Mouse (Mus musculus): ENCODE data around the gene Dysf. TPM values are rescaled to one million over a fixed set of nuclear protein-coding genes. Genes with fewer than 3 reads are reported as not detected.

Dysf gene
- polyA plus RNA-seq, 1 experiment from 2014 or later: 9.4 TPM

GRCm38 (mm10) chr6:84119731-84120530 lies 111.5 kb downstream of the Dysf start:
- Histone ChIP-seq H3K4me3 (ENCODE audit: low read length) (no peak overlapping the region), H3K9me3 (ENCODE audit: control insufficient read depth, low read length) (no peaks in the 10 kb centered on the region), H3K4me1 (replicated peaks; ENCODE audit: control insufficient read depth, insufficient read depth, low read length) (no peaks in the 10 kb centered on the region), H3K4me2 (ENCODE audit: low read depth, low read length) (no peak overlapping the region), H3K36me3 (ENCODE audit: control insufficient read depth, insufficient read depth, low read length) (no peaks in the 10 kb centered on the region), H3K27ac (ENCODE audit: low read length) (no peak overlapping the region), H3K27me3 (ENCODE audit: control insufficient read depth, insufficient read depth, low read depth, low read length) (no peaks in the 10 kb centered on the region), H3K9ac (ENCODE audit: low read length) (no peak overlapping the region)
- no peak for ATAC-seq (ENCODE audit: low read depth)
- WGBS: 50% methylated on average over 24 of the region's 24 CpGs

GRCm38 (mm10) chr6:84124609-84125008 lies 116.2 kb downstream of the Dysf start:
- H3K27me3 ChIP-seq (ENCODE audit: control insufficient read depth, insufficient read depth, low read depth, low read length): no peaks in the 10 kb centered on the region
- no peak overlapping the region for H3K9ac ChIP-seq (ENCODE audit: low read length)
- H3K4me3 ChIP-seq (ENCODE audit: low read length): no peak overlapping the region
- no peaks in the 10 kb centered on the region for H3K36me3 ChIP-seq (ENCODE audit: control insufficient read depth, insufficient read depth, low read length)
- H3K4me1 ChIP-seq (replicated peaks; ENCODE audit: control insufficient read depth, insufficient read depth, low read length): no peaks in the 10 kb centered on the region
- no peak overlapping the region for H3K27ac ChIP-seq (ENCODE audit: low read length)
- H3K4me2 ChIP-seq (ENCODE audit: low read depth, low read length): no peak overlapping the region
- ATAC-seq (ENCODE audit: low read depth): no peak
- WGBS: 82% methylated on average over 9 of the region's 9 CpGs
- no peaks in the 10 kb centered on the region for H3K9me3 ChIP-seq (ENCODE audit: control insufficient read depth, low read length)

DNA sequence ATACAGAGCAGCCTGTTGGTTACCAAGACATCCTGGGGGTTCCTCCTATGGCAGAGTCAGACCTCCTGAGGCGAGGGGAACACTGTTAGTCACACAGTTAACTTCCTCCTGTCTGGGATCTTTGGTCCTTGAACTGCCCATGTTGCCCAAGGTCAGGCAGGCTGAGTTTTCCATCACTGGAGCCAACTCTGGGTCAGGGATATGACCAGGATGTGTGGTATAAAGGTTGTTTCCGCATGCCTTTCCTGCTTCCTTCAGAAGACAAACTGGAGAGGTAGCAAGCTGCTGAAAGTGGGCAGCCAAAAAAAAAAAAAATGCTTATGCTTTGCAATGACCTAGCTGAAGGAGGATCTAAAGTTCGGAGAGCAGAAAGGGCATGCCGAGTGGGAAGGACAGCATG lies 116.7 kb downstream of the Dysf start:
- 67% methylated on average over 4 of the region's 4 CpGs for WGBS
- Histone ChIP-seq H3K36me3 (ENCODE audit: control insufficient read depth, insufficient read depth, low read length) (no peaks in the 10 kb centered on the region), H3K4me2 (ENCODE audit: low read depth, low read length) (no peak overlapping the region), H3K27me3 (ENCODE audit: control insufficient read depth, insufficient read depth, low read depth, low read length) (no peaks in the 10 kb centered on the region), H3K27ac (ENCODE audit: low read length) (no peak overlapping the region), H3K9me3 (ENCODE audit: control insufficient read depth, low read length) (no peaks in the 10 kb centered on the region), H3K9ac (ENCODE audit: low read length) (no peak overlapping the region), H3K4me3 (ENCODE audit: low read length) (no peak overlapping the region), H3K4me1 (replicated peaks; ENCODE audit: control insufficient read depth, insufficient read depth, low read length) (no peaks in the 10 kb centered on the region)
- no peak for ATAC-seq (ENCODE audit: low read depth)

GRCm38 (mm10) chr6:84128229-84128628 lies 119.8 kb downstream of the Dysf start:
- Histone ChIP-seq H3K9me3 (ENCODE audit: control insufficient read depth, low read length) (no peaks in the 10 kb centered on the region), H3K4me1 (replicated peaks; ENCODE audit: control insufficient read depth, insufficient read depth, low read length) (no peaks in the 10 kb centered on the region), H3K4me3 (ENCODE audit: low read length) (no peak overlapping the region), H3K27ac (ENCODE audit: low read length) (no peak overlapping the region), H3K4me2 (ENCODE audit: low read depth, low read length) (no peak overlapping the region), H3K36me3 (ENCODE audit: control insufficient read depth, insufficient read depth, low read length) (no peaks in the 10 kb centered on the region), H3K9ac (ENCODE audit: low read length) (no peak overlapping the region), H3K27me3 (ENCODE audit: control insufficient read depth, insufficient read depth, low read depth, low read length) (no peaks in the 10 kb centered on the region)
- no peak for ATAC-seq (ENCODE audit: low read depth)
- 94% methylated on average over 2 of the region's 2 CpGs for WGBS

- no peaks in the 10 kb centered on the region for H3K27me3 ChIP-seq (ENCODE audit: control insufficient read depth, insufficient read depth, low read depth, low read length)
- ATAC-seq (ENCODE audit: low read depth): no peak
These were observed 122.5 kb downstream of the Dysf start for GRCm38 (mm10) chr6:84130867-84131266.

GRCm38 (mm10) chr6:84131539-84131938 lies 123.1 kb downstream of the Dysf start:
- H3K4me1 ChIP-seq (replicated peaks; ENCODE audit: control insufficient read depth, insufficient read depth, low read length): peaks cover 5% of the 10 kb centered on the region; the same call in 1 of the 2 replicates
- H3K9ac ChIP-seq (ENCODE audit: low read length): no peak overlapping the region
- no peak overlapping the region for H3K27ac ChIP-seq (ENCODE audit: low read length)
- H3K9me3 ChIP-seq (ENCODE audit: control insufficient read depth, low read length): no peaks in the 10 kb centered on the region
- no peak overlapping the region for H3K4me3 ChIP-seq (ENCODE audit: low read length)
- no peak overlapping the region for H3K4me2 ChIP-seq (ENCODE audit: low read depth, low read length)
- no peak for ATAC-seq (ENCODE audit: low read depth)
- H3K27me3 ChIP-seq (ENCODE audit: control insufficient read depth, insufficient read depth, low read depth, low read length): no peaks in the 10 kb centered on the region
- no peaks in the 10 kb centered on the region for H3K36me3 ChIP-seq (ENCODE audit: control insufficient read depth, insufficient read depth, low read length)
- WGBS: 64% methylated on average over 9 of the region's 9 CpGs

More at GRCm38 (mm10) chr6:84130867-84131266, 122.5 kb downstream of the Dysf start:
- Histone ChIP-seq H3K9ac (ENCODE audit: low read length) (no peak overlapping the region), H3K9me3 (ENCODE audit: control insufficient read depth, low read length) (no peaks in the 10 kb centered on the region), H3K4me2 (ENCODE audit: low read depth, low read length) (no peak overlapping the region), H3K4me3 (ENCODE audit: low read length) (no peak overlapping the region), H3K27ac (ENCODE audit: low read length) (no peak overlapping the region), H3K36me3 (ENCODE audit: control insufficient read depth, insufficient read depth, low read length) (no peaks in the 10 kb centered on the region), H3K4me1 (replicated peaks; ENCODE audit: control insufficient read depth, insufficient read depth, low read length) (peaks cover 5% of the 10 kb centered on the region; the same call in 1 of the 2 replicates)
- WGBS: 85% methylated on average over 4 of the region's 4 CpGs

GRCm38 (mm10) chr6:84133053-84133452 lies 124.7 kb downstream of the Dysf start:
- no peak overlapping the region for H3K4me3 ChIP-seq (ENCODE audit: low read length)
- H3K27me3 ChIP-seq (ENCODE audit: control insufficient read depth, insufficient read depth, low read depth, low read length): no peaks in the 10 kb centered on the region
- ATAC-seq (ENCODE audit: low read depth): peak; percentile 59
- H3K27ac ChIP-seq (ENCODE audit: low read length): no peak overlapping the region
- H3K4me1 ChIP-seq (replicated peaks; ENCODE audit: control insufficient read depth, insufficient read depth, low read length): peaks cover 5% of the 10 kb centered on the region; the same call in 1 of the 2 replicates
- H3K36me3 ChIP-seq (ENCODE audit: control insufficient read depth, insufficient read depth, low read length): no peaks in the 10 kb centered on the region
- no peaks in the 10 kb centered on the region for H3K9me3 ChIP-seq (ENCODE audit: control insufficient read depth, low read length)
- H3K9ac ChIP-seq (ENCODE audit: low read length): no peak overlapping the region
- WGBS: 39% methylated on average over 7 of the region's 7 CpGs
- H3K4me2 ChIP-seq (ENCODE audit: low read depth, low read length): no peak overlapping the region

DNA sequence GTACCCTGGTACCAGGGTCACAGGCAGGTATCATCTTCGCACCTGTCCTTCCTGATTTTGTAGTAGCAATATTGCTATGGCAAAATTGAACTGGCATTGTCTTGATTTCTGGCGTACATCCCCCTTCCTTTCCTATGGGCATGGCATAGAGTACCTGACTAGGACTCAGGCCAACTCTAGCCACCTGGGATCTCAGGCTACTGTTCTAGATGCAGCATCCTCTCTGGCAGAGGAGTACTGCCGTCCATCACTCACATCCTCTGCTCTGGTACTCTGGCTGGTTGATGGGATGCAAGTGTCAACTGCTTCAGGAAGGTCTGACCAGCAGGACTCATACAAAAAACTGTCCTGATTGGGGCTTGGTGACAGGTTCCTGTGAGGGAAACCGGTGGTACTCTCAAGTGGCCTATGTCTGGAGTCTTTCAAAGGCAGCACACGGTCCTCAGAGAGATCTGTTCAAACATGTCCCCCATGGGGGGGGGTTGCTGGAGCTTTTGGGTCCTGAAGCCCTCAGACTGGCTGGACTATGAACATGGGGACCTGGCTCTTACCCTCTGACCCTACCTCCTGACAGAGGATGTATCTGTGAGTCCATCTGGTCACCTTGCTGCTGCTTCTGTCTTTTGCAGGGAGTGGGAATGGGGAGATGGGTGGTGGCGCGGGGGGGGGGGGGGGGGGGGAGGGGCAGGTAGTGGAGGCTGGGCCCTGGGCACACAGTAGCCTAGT lies 125.8 kb downstream of the Dysf start:
- H3K4me2 ChIP-seq (ENCODE audit: low read depth, low read length): no peak overlapping the region
- H3K27ac ChIP-seq (ENCODE audit: low read length): no peak overlapping the region
- 64% methylated on average over 5 of the region's 7 CpGs for WGBS
- H3K27me3 ChIP-seq (ENCODE audit: control insufficient read depth, insufficient read depth, low read depth, low read length): no peaks in the 10 kb centered on the region
- ATAC-seq (ENCODE audit: low read depth): 0 out of 2 replicates have a peak, but pooled peaks have one; percentile 30
- no peak overlapping the region for H3K9ac ChIP-seq (ENCODE audit: low read length)
- H3K36me3 ChIP-seq (ENCODE audit: control insufficient read depth, insufficient read depth, low read length): no peaks in the 10 kb centered on the region
- H3K4me3 ChIP-seq (ENCODE audit: low read length): no peak overlapping the region
- no peaks in the 10 kb centered on the region for H3K9me3 ChIP-seq (ENCODE audit: control insufficient read depth, low read length)
- H3K4me1 ChIP-seq (replicated peaks; ENCODE audit: control insufficient read depth, insufficient read depth, low read length): peaks cover 5% of the 10 kb centered on the region; the same call in 1 of the 2 replicates

- Histone ChIP-seq H3K4me3 (ENCODE audit: low read length) (no peak overlapping the region), H3K27me3 (ENCODE audit: control insufficient read depth, insufficient read depth, low read depth, low read length) (no peaks in the 10 kb centered on the region)
These were observed 126.5 kb downstream of the Dysf start for GRCm38 (mm10) chr6:84134722-84135394.

More at GRCm38 (mm10) chr6:84134722-84135394, 126.5 kb downstream of the Dysf start:
- no peaks in the 10 kb centered on the region for H3K36me3 ChIP-seq (ENCODE audit: control insufficient read depth, insufficient read depth, low read length)
- H3K9ac ChIP-seq (ENCODE audit: low read length): no peak overlapping the region; the same call in 1 of the 2 replicates
- no peak overlapping the region for H3K4me2 ChIP-seq (ENCODE audit: low read depth, low read length)
- ATAC-seq (ENCODE audit: low read depth): peak; percentile 51; the same call in 1 of the 2 replicates
- WGBS: 29% methylated on average over 23 of the region's 23 CpGs
- no peaks in the 10 kb centered on the region for H3K9me3 ChIP-seq (ENCODE audit: control insufficient read depth, low read length)
- peaks cover 6% of the 10 kb centered on the region; the same call in 1 of the 2 replicates for H3K4me1 ChIP-seq (replicated peaks; ENCODE audit: control insufficient read depth, insufficient read depth, low read length)
- no peak overlapping the region for H3K27ac ChIP-seq (ENCODE audit: low read length)

Measured in lung, embryonic 16.5 days (tissue).